Mouse (Mus musculus) embryonic facial prominence, embryonic 15.5 days (tissue): Measurements from ENCODE around the gene Pim1. TPM values are rescaled to one million over a fixed set of nuclear protein-coding genes. Genes with fewer than 3 reads are reported as not detected.

Experiments
- ATAC-seq: fragments of 200-750 bp; cut with Nextera tagmentation; 2 replicates; pipeline ENCODE4 v1.8.0; 2017; ENCODE audit warnings: low read depth, moderate TSS enrichment; ENCODE audit not compliant: insufficient number of reproducible peaks, low FRiP score, low TSS enrichment
- H3K27ac ChIP-seq: fragments of 300-500 bp; sonication (generic); replicated peaks from 2 replicates; pipeline ENCODE4 v1.5.1; 2015; ENCODE audit warnings: mild to moderate bottlenecking, inconsistent platforms
- H3K27me3 ChIP-seq: fragments of 300-500 bp; sonication (generic); 2 replicates; pipeline ENCODE4 v1.6.1; 2015; ENCODE audit warnings: inconsistent platforms
- H3K36me3 ChIP-seq: fragments of 300-500 bp; sonication (generic); 2 replicates; pipeline ENCODE4 v1.6.1; 2015; ENCODE audit warnings: mild to moderate bottlenecking, inconsistent platforms
- H3K4me1 ChIP-seq: fragments of 300-500 bp; sonication (generic); 2 replicates; pipeline ENCODE4 v1.6.1; 2015; ENCODE audit warnings: inconsistent platforms
- H3K4me2 ChIP-seq: fragments of 300-500 bp; sonication (generic); replicated peaks from 2 replicates; pipeline ENCODE4 v1.6.1; 2015; ENCODE audit warnings: mild to moderate bottlenecking, inconsistent platforms
- H3K4me3 ChIP-seq: fragments of 300-500 bp; sonication (generic); replicated peaks from 2 replicates; pipeline ENCODE4 v1.5.1; 2015; ENCODE audit warnings: mild to moderate bottlenecking, inconsistent platforms
- H3K9ac ChIP-seq: fragments of 300-500 bp; sonication (generic); 2 replicates; pipeline ENCODE4 v1.6.1; 2015; ENCODE audit warnings: inconsistent platforms
- H3K9me3 ChIP-seq: fragments of 300-500 bp; sonication (generic); replicated peaks from 2 replicates; pipeline ENCODE4 v1.6.1; 2016; ENCODE audit warnings: inconsistent platforms
- WGBS: fragments of 180-500 bp; shearing (Covaris S2); methylation state at CpG from one replicate; pipeline ENCODE4 v1.1.7; 2015; 5-methylcytosine and 5-hydroxymethylcytosine counted together
- polyA plus RNA-seq: library from polyadenylated mRNA; unstranded; fragments of >200 nt; fragmentation: Nextera tagmentation; extraction: Ambion mirVana; gene quantifications from 2 replicates; pipeline ENCODE4 v1.2.1, GENCODE M21; 2015

The Pim1 gene
- polyA plus RNA-seq, 1 experiment from 2014 or later = 17.8 TPM

GRCm38 (mm10) chr17:29467030-29467429, 23.5 kb upstream of the Pim1 start:
- Histone ChIP-seq H3K4me1 (peaks cover 33% of the 10 kb centered on the region), H3K4me2 (peak overlapping the region; percentile 46), H3K36me3 (no peaks in the 10 kb centered on the region), H3K9ac (no peak overlapping the region), H3K9me3 (no peaks in the 10 kb centered on the region), H3K27ac (peak overlapping the region; percentile 56; the same call in 1 of the 2 replicates), H3K4me3 (peak overlapping the region; percentile 30; the same call in 1 of the 2 replicates), H3K27me3 (no peaks in the 10 kb centered on the region)
- no peak for ATAC-seq
- WGBS = 25% methylated on average over 11 of the region's 11 CpGs

- no peak overlapping the region for H3K27ac ChIP-seq
- no peak overlapping the region for H3K4me2 ChIP-seq
- no peaks in the 10 kb centered on the region for H3K36me3 ChIP-seq
- H3K9ac ChIP-seq = no peak overlapping the region
- no peaks in the 10 kb centered on the region for H3K9me3 ChIP-seq
- no peak overlapping the region for H3K4me3 ChIP-seq
- H3K4me1 ChIP-seq = peaks cover 3% of the 10 kb centered on the region; the same call in 1 of the 2 replicates
- no peak for ATAC-seq
- no peaks in the 10 kb centered on the region for H3K27me3 ChIP-seq
- WGBS = 95% methylated on average over 10 of the region's 10 CpGs
Measured at GRCm38 (mm10) chr17:29473466-29473865, 17.1 kb upstream of the Pim1 start.

GRCm38 (mm10) chr17:29474036-29474435, 16.5 kb upstream of the Pim1 start:
- H3K27me3 ChIP-seq = no peaks in the 10 kb centered on the region
- H3K4me2 ChIP-seq = no peak overlapping the region
- H3K36me3 ChIP-seq = no peaks in the 10 kb centered on the region
- H3K27ac ChIP-seq = no peak overlapping the region
- H3K9me3 ChIP-seq = no peaks in the 10 kb centered on the region
- H3K4me1 ChIP-seq = peaks cover 3% of the 10 kb centered on the region; the same call in 1 of the 2 replicates
- no peak overlapping the region for H3K4me3 ChIP-seq
- no peak overlapping the region for H3K9ac ChIP-seq
- ATAC-seq = 0 out of 2 replicates have a peak, but pooled peaks have one; percentile 15
- 71% methylated on average over 2 of the region's 2 CpGs for WGBS

- 91% methylated on average over 3 of the region's 3 CpGs for WGBS
- ATAC-seq = no peak
- no peak overlapping the region for H3K4me3 ChIP-seq
Measured at GRCm38 (mm10) chr17:29475142-29475541, 15.4 kb upstream of the Pim1 start.

GRCm38 (mm10) chr17:29476461-29476860, 14.1 kb upstream of the Pim1 start:
- no peaks in the 10 kb centered on the region for H3K4me1 ChIP-seq
- no peaks in the 10 kb centered on the region for H3K27me3 ChIP-seq
- WGBS = 74% methylated on average over 4 of the region's 4 CpGs
- no peak overlapping the region for H3K4me2 ChIP-seq
- no peaks in the 10 kb centered on the region for H3K9me3 ChIP-seq
- no peak overlapping the region for H3K4me3 ChIP-seq
- no peak overlapping the region for H3K27ac ChIP-seq
- no peaks in the 10 kb centered on the region for H3K36me3 ChIP-seq
- no peak overlapping the region for H3K9ac ChIP-seq
- ATAC-seq = no peak

More at GRCm38 (mm10) chr17:29475142-29475541, 15.4 kb upstream of the Pim1 start:
- H3K9ac ChIP-seq = no peak overlapping the region
- H3K4me2 ChIP-seq = no peak overlapping the region
- H3K4me1 ChIP-seq = 0 out of 2 replicates have a peak, but pooled peaks cover 3% of the 10 kb centered on the region
- no peak overlapping the region for H3K27ac ChIP-seq
- H3K27me3 ChIP-seq = no peaks in the 10 kb centered on the region
- H3K36me3 ChIP-seq = no peaks in the 10 kb centered on the region
- H3K9me3 ChIP-seq = no peaks in the 10 kb centered on the region

GRCm38 (mm10) chr17:29477357-29477756, 13.2 kb upstream of the Pim1 start:
- Histone ChIP-seq H3K4me3 (no peak overlapping the region), H3K9ac (no peak overlapping the region), H3K27ac (no peak overlapping the region), H3K36me3 (no peaks in the 10 kb centered on the region), H3K4me2 (no peak overlapping the region), H3K27me3 (no peaks in the 10 kb centered on the region), H3K4me1 (no peaks in the 10 kb centered on the region), H3K9me3 (no peaks in the 10 kb centered on the region)
- WGBS = 86% methylated on average over 10 of the region's 10 CpGs
- no peak for ATAC-seq

- H3K9me3 ChIP-seq = no peaks in the 10 kb centered on the region
- 87% methylated on average over 4 of the region's 4 CpGs for WGBS
- H3K9ac ChIP-seq = no peak overlapping the region
- ATAC-seq = no peak
- no peak overlapping the region for H3K4me2 ChIP-seq
- H3K36me3 ChIP-seq = no peaks in the 10 kb centered on the region
- H3K4me3 ChIP-seq = no peak overlapping the region
- H3K27ac ChIP-seq = no peak overlapping the region
- H3K27me3 ChIP-seq = no peaks in the 10 kb centered on the region
- no peaks in the 10 kb centered on the region for H3K4me1 ChIP-seq
Measured at GRCm38 (mm10) chr17:29478271-29478670, 12.3 kb upstream of the Pim1 start.

- no peak overlapping the region for H3K4me3 ChIP-seq
- H3K9ac ChIP-seq = no peak overlapping the region
- H3K4me2 ChIP-seq = no peak overlapping the region
- WGBS = 78% methylated on average over 2 of the region's 2 CpGs
- H3K27me3 ChIP-seq = no peaks in the 10 kb centered on the region
- no peak overlapping the region for H3K27ac ChIP-seq
- H3K36me3 ChIP-seq = no peaks in the 10 kb centered on the region
- no peaks in the 10 kb centered on the region for H3K9me3 ChIP-seq
- ATAC-seq = no peak
- no peaks in the 10 kb centered on the region for H3K4me1 ChIP-seq
Measured at GRCm38 (mm10) chr17:29480256-29480655, 10.3 kb upstream of the Pim1 start.

GRCm38 (mm10) chr17:29482632-29483031, 7.9 kb upstream of the Pim1 start:
- Histone ChIP-seq H3K4me1 (no peaks in the 10 kb centered on the region), H3K27me3 (no peaks in the 10 kb centered on the region), H3K4me3 (no peak overlapping the region), H3K36me3 (no peaks in the 10 kb centered on the region), H3K9ac (no peak overlapping the region), H3K27ac (no peak overlapping the region), H3K4me2 (no peak overlapping the region), H3K9me3 (no peaks in the 10 kb centered on the region)
- no peak for ATAC-seq
- WGBS = 88% methylated on average over 7 of the region's 7 CpGs

- H3K9me3 ChIP-seq = no peaks in the 10 kb centered on the region
- no peaks in the 10 kb centered on the region for H3K4me1 ChIP-seq
- no peak overlapping the region for H3K27ac ChIP-seq
- no peak overlapping the region for H3K9ac ChIP-seq
- WGBS = 94% methylated on average over 2 of the region's 2 CpGs
- no peak overlapping the region for H3K4me3 ChIP-seq
- no peaks in the 10 kb centered on the region for H3K27me3 ChIP-seq
- no peak overlapping the region for H3K4me2 ChIP-seq
- H3K36me3 ChIP-seq = no peaks in the 10 kb centered on the region
- no peak for ATAC-seq
Measured at GRCm38 (mm10) chr17:29483282-29483681, 7.3 kb upstream of the Pim1 start.

GRCm38 (mm10) chr17:29484431-29484830, 6.1 kb upstream of the Pim1 start:
- WGBS = 83% methylated on average over 2 of the region's 2 CpGs

More at GRCm38 (mm10) chr17:29484431-29484830, 6.1 kb upstream of the Pim1 start:
- no peak for ATAC-seq
- H3K9me3 ChIP-seq = no peaks in the 10 kb centered on the region
- H3K9ac ChIP-seq = no peak overlapping the region
- no peaks in the 10 kb centered on the region for H3K36me3 ChIP-seq
- H3K4me1 ChIP-seq = peaks cover 6% of the 10 kb centered on the region; the same call in 1 of the 2 replicates
- no peak overlapping the region for H3K4me3 ChIP-seq
- H3K4me2 ChIP-seq = no peak overlapping the region
- no peaks in the 10 kb centered on the region for H3K27me3 ChIP-seq
- H3K27ac ChIP-seq = no peak overlapping the region
